Mouse (Mus musculus) Patski (cell line): ENCODE data around the gene Efcab9. TPM values are rescaled to one million over a fixed set of nuclear protein-coding genes. Genes with fewer than 3 reads are reported as not detected.

ENCODE experiments used
- ATAC-seq: fragments of 100-300 bp; one replicate; pipeline ENCODE4 v1.8.0; 2021
- CTCF ChIA-PET: fragments of 350-600 bp; sonication (Branson Sonifier 250); formaldehyde crosslinking; loops from one replicate; lab custom pipeline; 2022; ENCODE audit warnings: inconsistent platforms; lab: Charles Lee
- POLR2A ChIA-PET: fragments of 350-600 bp; sonication (Branson Sonifier 250); formaldehyde crosslinking; loops from one replicate; lab custom pipeline; 2022; ENCODE audit warnings: antibody characterized with exemption, inconsistent platforms; lab: Charles Lee
- DNase-seq: peaks from one replicate; pipeline ENCODE4 v3.0.0-alpha.2; 2011; ENCODE audit warnings: low read depth, low spot score
- H3K27me3 ChIP-seq: fragments of 371-371 bp; one replicate; pipeline ENCODE4 v1.5.1; 2021
- CTCF ChIP-seq: fragments of 100-300 bp; IDR thresholded peaks from one replicate; pipeline ENCODE4 v1.5.1; 2021
- in situ Hi-C: fragments of 300-500 bp; cut with MboI; formaldehyde crosslinking; loops from 3 replicates; pipeline ENCODE4 v1.11.1; 2018; ENCODE audit warnings: low pct_unique_long_range_greater_than_20kb, mixed read lengths
- polyA plus RNA-seq: library from polyadenylated mRNA; unstranded; gene quantifications from one replicate; pipeline ENCODE4 v1.2.3, GENCODE M21; 2021

The Efcab9 gene
- polyA plus RNA-seq, 1 experiment from 2014 or later: 1.9 TPM

DNA sequence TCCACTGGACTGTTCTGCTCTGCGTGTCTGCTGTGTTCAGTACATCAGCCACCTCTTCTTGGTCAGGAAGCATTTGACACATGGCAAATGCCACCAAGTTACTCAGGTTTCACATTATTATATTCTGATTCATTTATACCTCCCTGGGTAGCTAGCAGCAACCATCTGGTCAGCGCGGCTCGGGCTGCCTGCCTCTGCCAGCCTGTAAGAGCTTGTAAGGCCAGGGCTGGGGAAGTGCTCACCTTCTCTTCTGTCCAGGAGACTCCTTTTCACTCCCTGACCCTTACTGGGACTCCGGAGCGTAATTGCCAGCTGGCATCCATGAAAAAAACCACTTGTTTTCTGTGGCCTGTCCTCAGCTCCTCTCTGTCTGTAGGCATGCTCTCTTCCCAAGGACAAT is 17.4 kb upstream of the Efcab9 start:
- ATAC-seq: no peak
- no peak for DNase-seq
- no peak for TF ChIP-seq CTCF
- no peaks in the 10 kb centered on the region for H3K27me3 ChIP-seq
- in situ Hi-C loops: no loop called here
- CTCF ChIA-PET: interaction anchor here (1.7 kb wide), 1 partner anchor 11 kb away, joined by 7 read pairs; no protein-coding TSS in a partner anchor
- POLR2A ChIA-PET: no interaction called here

DNA sequence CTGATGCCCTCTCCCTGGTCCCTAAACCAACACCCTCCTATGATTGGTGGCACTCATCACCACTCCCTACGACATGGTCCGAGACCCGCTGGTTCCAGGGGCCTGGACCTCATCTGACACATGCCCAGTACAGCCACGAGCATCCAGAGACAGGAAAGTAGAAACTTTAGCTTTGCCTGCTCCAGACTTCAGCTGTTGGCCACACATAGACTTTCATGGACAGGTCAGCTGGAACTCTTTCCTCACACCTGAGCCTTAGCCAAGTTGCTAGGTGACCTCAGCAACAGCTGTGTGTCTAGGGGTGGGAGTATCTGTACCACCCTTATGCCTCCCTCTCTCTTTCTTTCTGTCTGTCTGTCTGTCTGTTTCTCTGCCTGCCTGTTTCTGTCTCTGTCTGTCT is 16.4 kb upstream of the Efcab9 start:
- POLR2A ChIA-PET: interaction anchor here (0.7 kb wide), 1 partner anchor 39 kb away, joined by 3 read pairs; no protein-coding TSS in a partner anchor
- CTCF ChIA-PET: interaction anchor here (1.7 kb wide), 1 partner anchor 12 kb away, joined by 7 read pairs; no protein-coding TSS in a partner anchor
- DNase-seq (no peak), ATAC-seq (no peak)
- no peak for TF ChIP-seq CTCF
- in situ Hi-C loops: no loop called here
- H3K27me3 ChIP-seq: no peaks in the 10 kb centered on the region

DNA sequence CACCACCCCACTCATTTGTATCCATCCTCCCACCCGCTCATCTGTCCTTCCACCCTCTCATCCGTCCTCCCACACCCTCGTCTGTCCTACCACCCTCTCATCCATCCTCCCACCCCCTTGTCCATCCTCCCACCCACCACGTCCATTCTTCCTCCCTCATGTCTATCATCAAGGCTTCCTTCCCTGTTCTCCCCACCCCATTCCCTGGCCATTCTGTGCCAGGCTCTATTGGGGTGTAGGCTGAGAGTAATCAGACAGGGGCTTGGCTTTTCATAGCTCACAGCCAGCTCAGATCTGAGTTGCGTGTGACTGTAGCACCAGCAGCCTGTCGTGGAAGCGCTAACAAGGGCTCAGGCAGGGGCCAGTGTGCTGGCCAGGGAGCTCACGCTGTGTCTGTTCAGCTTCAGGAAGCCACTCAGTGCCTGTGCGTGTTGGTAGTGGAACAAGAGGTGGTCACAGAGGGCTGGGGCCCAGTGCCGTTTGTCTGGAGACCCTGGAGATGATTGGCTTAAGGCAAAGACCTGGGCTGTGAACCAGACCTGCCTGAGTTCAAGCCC is 15.6 kb upstream of the Efcab9 start:
- ATAC-seq (no peak), DNase-seq (no peak)
- in situ Hi-C loops: no loop called here
- ChIA-PET CTCF (no interaction called here), POLR2A (no interaction called here)
- no peaks in the 10 kb centered on the region for H3K27me3 ChIP-seq
- TF ChIP-seq CTCF: no peak

DNA sequence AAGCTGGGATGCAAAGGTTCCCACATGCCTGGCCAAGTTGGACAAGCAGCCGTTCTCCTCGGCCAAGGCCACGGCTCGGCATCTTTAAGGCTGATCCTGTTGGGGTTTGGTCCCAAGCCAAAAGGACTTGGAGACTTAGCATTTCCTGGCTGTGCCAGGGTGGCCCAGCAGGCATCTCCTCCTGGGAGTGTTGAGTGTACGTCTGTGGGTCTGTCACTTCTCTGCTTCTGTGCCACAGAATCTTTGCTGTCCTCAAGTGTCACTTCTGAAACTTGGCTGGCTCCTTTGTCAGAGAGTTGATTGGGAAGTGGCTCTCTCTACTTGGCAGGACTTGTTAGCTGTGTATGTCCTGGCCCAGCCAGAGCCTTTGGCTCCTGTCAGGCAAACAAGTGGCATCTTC is 14.6 kb upstream of the Efcab9 start:
- H3K27me3 ChIP-seq: no peaks in the 10 kb centered on the region
- no peak for ATAC-seq
- TF ChIP-seq CTCF: no peak
- POLR2A ChIA-PET: no interaction called here
- no peak for DNase-seq
- in situ Hi-C loops: no loop called here
- CTCF ChIA-PET: no interaction called here

DNA sequence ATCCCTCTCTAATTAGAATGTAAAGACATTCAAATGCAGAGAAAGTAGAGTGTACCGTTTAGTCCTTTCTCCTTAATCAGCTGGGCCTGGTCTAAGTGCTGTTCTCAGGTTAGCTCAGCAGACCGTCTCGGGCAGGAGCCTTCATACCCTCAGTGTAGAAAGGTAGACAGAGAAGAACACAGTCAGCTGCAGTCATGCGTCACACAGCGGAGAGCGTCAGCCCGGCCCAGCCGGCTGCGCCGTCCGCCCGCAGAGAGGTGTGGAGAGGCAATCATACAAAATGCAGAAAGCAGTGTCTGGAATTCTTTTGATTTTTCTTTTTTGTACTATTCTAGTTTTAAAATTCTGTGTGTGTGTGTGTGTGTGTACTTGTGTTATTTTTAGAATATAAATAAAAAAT is 13.7 kb upstream of the Efcab9 start:
- no peak for TF ChIP-seq CTCF
- no peaks in the 10 kb centered on the region for H3K27me3 ChIP-seq
- ATAC-seq (no peak), DNase-seq (no peak)
- ChIA-PET CTCF (interaction anchor here (1.3 kb wide), 1 partner anchor 10 kb away, joined by 3 read pairs; no protein-coding TSS in a partner anchor), POLR2A (no interaction called here)
- in situ Hi-C loops: no loop called here

DNA sequence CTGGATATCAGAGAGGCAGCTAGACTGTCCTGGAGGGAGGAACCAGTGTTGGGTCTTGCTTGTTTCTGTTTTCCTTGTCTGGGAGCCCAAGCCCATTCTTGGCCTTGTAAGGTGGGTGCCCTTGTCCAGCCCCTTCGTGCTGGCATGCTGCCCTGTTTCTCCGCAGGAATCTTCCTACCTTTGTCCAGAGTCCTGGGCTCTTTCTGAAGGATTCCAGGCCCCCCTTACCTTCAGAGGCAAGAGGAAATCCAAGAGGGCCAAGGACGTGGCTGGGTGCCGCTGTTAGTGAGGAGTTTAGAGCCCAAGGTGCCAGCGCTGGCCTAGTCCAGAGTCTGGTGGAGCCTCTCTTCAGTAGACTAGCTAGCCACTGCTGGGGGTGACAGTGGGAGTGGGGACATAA is 12.6 kb upstream of the Efcab9 start:
- in situ Hi-C loops: no loop called here
- CTCF ChIA-PET: interaction anchor here (1.3 kb wide), 1 partner anchor 9 kb away, joined by 3 read pairs; no protein-coding TSS in a partner anchor
- no peak for TF ChIP-seq CTCF
- POLR2A ChIA-PET: interaction anchor here (0.6 kb wide), 1 partner anchor 50 kb away, joined by 3 read pairs; no protein-coding TSS in a partner anchor
- ATAC-seq: no peak
- no peaks in the 10 kb centered on the region for H3K27me3 ChIP-seq
- no peak for DNase-seq

DNA sequence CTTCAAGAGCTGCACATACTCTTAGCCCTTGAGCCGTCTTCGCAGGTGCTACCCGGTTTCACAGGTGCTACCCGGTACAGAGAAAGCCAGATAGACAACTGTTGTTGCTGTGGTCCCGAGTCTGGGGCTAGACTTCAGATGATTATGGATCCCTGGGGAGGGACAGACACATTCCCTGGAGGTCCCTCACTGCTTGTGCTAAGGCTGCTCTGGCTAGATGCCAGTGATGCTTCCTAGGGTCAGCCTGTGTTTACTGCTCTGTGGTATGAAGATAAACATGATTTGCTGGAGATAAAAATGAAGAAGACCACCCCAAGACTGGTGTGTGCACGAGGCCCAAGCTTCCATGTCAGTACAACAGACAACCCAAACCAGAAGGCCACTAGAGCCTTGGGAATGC is 12.2 kb upstream of the Efcab9 start:
- no peak for ATAC-seq
- ChIA-PET POLR2A (no interaction called here), CTCF (interaction anchor here (1.3 kb wide), 1 partner anchor 8 kb away, joined by 3 read pairs; no protein-coding TSS in a partner anchor)
- DNase-seq: no peak
- no peaks in the 10 kb centered on the region for H3K27me3 ChIP-seq
- TF ChIP-seq CTCF: no peak
- in situ Hi-C loops: no loop called here

DNA sequence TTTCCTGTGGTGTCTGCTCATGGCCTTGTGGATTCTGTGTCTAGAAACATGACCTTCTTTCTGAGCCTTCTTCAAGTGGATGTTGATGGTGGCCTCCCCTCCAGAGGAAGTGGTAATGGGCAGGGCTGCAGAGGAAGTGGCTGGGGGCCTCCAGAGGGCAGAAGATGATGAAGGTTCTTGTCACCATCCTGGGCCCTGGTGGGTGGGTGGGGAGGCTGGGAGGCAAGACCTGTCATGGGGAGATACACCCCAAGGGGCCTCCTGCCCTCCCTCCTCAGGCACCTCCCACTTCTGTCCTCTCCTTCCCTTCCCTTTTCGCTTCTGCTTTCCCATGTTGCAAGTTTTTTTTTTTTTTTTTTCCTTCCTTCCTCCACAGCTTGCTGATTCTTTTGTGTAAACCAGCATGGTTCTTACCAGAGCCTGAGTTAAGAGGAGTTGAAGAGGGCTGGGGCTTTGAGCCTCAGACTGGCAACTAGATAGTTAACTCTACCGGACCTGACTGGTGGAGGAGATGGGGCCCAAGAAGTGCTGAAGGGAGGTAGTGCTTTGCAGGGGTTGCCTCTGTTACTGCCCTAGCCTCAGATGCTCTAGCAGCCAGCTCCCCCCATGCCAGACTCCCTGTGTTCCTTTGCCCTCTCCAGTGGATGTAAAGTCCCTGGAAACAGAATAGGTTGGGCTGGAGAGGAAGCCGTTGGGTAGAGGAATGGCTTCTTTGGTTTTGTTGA is 11.0 kb upstream of the Efcab9 start:
- ATAC-seq: no peak
- ChIA-PET CTCF (no interaction called here), POLR2A (no interaction called here)
- no peak for TF ChIP-seq CTCF
- no peaks in the 10 kb centered on the region for H3K27me3 ChIP-seq
- no peak for DNase-seq
- in situ Hi-C loops: no loop called here

DNA sequence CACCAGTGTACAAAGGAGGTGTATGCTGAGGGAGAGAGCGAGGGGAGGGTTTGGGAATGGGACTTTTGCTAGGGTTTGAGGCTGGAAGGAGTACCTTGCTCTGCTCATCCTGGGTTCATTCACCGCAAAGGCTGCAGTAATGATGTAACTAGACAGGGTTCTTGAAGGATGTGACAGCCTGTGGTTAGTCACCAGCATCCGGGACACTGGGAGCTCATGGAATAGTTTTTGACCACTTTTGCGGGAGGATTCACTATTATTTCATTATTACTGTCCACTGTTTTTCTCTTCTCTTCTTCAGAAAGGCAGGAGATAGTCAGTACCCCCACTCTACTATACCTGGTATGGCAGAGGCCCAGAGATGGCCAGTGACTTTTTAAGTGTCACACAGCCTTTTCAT is 10.3 kb upstream of the Efcab9 start:
- no peak for TF ChIP-seq CTCF
- ATAC-seq (no peak), DNase-seq (no peak)
- POLR2A ChIA-PET: no interaction called here
- CTCF ChIA-PET: no interaction called here
- H3K27me3 ChIP-seq: no peaks in the 10 kb centered on the region
- in situ Hi-C loops: no loop called here

DNA sequence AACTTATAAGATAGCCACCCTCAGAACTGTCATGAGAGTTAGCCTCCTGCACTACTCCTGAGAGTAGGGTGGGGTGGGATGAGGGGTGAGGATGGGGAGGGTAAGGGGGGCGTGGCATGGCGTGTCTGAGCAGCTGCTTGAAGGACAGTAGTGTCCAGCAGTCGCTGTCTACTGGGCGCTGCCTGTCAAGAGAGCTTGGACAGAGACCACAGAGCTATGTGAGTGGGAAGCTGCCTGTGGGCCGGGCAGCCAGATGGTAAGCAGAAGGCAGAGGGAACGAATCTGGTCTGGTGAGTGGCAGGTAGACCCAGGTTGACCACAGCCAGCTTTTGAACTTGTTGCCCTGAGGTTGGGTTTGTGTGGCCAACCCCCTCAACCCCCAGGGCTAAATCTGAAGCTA is 8.6 kb upstream of the Efcab9 start:
- ATAC-seq: no peak
- TF ChIP-seq CTCF: no peak
- DNase-seq: no peak
- no peaks in the 10 kb centered on the region for H3K27me3 ChIP-seq
- in situ Hi-C loops: no loop called here
- CTCF ChIA-PET: interaction anchor here (1.5 kb wide), 1 partner anchor 38 kb away, joined by 3 read pairs; no protein-coding TSS in a partner anchor
- POLR2A ChIA-PET: interaction anchor here (0.6 kb wide), 1 partner anchor 20 kb away, joined by 3 read pairs; no protein-coding TSS in a partner anchor

DNA sequence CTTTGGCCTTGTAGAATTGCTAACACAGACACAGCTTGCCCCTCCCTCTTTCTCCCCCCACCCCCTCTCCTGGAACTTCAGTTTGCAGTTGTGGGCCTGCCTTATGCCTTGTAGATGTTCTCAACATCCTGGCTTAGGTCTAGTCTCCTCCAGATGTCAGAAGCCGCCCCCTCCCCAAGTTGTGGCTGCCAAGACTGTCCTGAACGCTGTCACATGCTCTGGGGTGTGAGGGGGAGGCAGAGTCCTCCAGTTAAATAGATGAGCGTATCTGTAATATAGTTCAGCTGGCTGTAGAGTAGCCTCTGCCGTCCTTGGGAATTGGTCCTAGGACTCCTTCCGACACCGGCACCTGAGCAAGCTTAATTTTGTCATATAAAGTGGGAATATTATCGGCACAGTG is 7.8 kb upstream of the Efcab9 start:
- POLR2A ChIA-PET: no interaction called here
- TF ChIP-seq CTCF: no peak

More for the DNA sequence above, 7.8 kb upstream of the Efcab9 start:
- CTCF ChIA-PET: no interaction called here
- in situ Hi-C loops: loop anchor here (5.0 kb wide), 1 partner anchor 48 kb away; no protein-coding TSS in a partner anchor
- no peaks in the 10 kb centered on the region for H3K27me3 ChIP-seq
- ATAC-seq: no peak
- DNase-seq: no peak
